Mouse (Mus musculus) spleen, postnatal 4 days (tissue): ENCODE data around the gene Magi2.

Experiments
- DNase-seq, 2 experiments: peaks; one replicate each; pipeline ENCODE4 v3.0.0; 2022; ENCODE audit warnings: low spot score in 2 of 2

The Magi2 gene

GRCm38 (mm10) chr5:20074867-20075266, 848.0 kb downstream of the Magi2 start:
- DNase-seq = no peak

DNA sequence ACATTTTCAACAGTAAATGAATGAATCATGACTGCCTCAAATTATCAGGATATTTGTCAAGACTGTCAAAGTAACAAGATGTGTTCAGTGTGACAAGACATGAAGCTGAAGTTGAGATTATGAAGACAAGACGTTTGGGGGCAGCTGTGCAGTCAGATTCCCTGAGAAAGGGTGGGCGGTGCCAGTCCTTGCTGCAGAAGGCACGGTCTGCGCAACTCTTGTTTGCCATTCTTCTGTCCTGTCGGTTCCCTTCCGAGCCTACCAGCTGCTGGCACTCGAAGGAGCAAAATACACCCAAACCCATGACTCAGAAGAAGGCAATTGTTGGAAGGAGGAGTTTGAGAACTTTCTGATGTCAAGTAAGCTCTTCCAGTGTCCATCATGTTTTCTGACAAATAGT, 852.1 kb downstream of the Magi2 start:
- DNase-seq = no peak

DNA sequence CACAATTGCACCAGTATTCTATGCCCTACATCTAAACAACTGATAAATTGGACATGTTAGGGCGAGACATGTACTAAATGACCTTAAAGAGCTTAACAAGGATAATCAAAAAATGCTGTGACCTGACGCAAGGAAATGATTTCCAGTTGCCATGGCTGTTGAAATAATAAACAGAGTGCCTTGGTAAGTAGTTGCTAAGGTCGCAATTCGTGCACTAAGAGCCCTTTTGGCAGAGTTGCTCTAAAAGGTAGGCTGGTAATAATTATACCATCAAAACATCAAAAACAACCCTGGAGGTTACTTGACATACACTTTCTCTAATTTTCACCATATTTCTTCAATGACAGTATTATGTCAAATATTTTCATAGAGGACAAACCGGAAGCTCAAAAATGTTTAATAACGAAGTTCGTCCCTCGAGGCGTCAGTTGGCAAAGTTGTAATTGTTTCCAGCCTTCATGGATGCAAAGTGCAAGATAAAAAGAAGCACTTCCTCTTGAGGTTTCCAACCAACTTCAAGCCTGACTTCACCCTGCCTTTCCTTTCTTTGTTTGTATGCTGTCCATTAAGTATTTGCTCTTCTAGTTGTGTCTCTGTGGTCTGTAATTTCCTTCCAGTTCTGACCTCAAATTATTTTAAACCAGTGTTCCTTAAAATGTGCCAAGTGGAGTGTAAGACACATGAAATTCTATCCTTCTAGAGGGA, 853.9 kb downstream of the Magi2 start:
- no peak for DNase-seq

GRCm38 (mm10) chr5:20082368-20082767, 855.5 kb downstream of the Magi2 start:
- DNase-seq = no peak

DNA sequence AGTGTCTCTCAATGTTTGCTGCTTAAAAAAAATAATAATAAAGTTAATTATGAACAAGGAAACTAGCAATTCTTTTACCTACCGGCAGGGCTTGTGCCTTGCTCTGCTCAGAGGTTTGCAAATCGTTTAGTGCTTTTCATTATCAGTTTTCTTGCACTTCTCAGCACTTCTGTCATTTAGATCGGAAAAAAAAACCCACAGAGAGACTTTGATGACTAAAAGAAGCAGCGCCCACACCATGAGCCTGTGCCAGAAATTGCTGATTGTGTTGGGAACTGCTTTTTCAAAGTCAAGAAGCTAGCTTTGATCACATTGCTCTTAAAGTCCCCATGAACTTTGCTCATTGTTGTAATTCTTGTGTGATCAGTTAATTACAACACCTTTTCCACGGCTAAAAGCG, 860.2 kb downstream of the Magi2 start:
- no peak for DNase-seq

GRCm38 (mm10) chr5:20103869-20104268, 877.0 kb downstream of the Magi2 start:
- DNase-seq = no peak

GRCm38 (mm10) chr5:20104496-20104895, 877.7 kb downstream of the Magi2 start:
- DNase-seq = no peak

- DNase-seq = no peak
Observed at GRCm38 (mm10) chr5:20109496-20109895, 882.7 kb downstream of the Magi2 start.

DNA sequence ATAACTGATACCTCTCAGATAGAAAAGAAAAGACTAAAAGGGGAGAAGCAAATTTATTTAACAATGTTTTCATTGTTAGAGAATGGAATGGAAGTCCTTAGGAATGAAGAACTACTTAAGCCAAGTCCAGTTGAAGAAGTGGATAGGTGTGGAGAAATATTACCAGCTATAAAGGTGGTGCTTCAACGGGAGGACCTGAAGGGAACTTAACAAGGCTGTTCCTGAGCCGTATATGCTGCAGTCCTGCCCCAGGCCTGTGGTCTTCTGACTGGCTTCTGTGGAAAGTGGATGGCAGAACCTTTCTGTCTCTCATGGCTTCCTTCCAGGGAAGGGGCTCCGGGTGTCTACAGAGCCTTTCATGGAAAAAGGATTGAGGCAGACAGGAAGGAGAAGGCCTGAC, 890.3 kb downstream of the Magi2 start:
- DNase-seq = no peak

DNA sequence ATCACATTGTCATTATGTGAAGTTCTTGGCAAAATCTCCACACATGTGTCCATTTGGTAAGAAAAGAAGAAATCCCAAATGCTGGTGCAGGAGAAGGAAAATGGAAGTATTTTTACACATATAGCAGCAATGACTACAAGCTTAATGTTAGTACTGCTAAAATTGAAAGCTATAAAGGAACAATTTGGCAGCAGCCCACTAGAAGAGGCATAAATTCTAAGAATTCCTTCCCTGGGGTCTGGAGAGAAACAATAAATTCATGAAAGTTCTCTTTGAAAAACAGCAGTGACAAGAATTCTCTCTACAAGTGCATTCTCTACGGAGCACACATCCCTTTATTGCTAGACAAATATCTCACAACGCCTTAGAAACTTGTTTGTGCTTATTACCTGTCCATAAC, 913.4 kb downstream of the Magi2 start:
- DNase-seq = no peak

- DNase-seq = no peak
Observed at GRCm38 (mm10) chr5:20140662-20141444, 914.0 kb downstream of the Magi2 start.

- DNase-seq = no peak
Observed at GRCm38 (mm10) chr5:20153359-20154125, 926.7 kb downstream of the Magi2 start.

DNA sequence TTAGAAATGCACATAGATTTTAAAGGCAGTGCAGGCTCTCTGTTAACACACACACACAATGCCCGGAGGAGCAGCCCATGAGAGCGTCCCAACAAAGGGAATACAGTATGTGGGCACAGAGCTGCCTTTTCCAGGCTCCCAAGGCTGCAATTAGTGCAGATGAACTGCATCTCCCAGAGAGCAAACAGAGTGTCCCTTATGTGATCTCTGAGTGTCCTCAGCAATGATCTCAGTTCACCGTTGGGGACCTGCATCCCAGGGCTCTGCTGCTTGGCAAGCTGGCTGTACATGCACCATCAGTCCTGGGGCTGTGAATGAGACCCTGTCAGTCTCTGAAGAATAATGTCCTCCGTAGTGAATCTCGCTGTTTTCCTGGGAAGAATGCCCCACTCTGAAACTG, 969.9 kb downstream of the Magi2 start:
- DNase-seq = no peak

DNA sequence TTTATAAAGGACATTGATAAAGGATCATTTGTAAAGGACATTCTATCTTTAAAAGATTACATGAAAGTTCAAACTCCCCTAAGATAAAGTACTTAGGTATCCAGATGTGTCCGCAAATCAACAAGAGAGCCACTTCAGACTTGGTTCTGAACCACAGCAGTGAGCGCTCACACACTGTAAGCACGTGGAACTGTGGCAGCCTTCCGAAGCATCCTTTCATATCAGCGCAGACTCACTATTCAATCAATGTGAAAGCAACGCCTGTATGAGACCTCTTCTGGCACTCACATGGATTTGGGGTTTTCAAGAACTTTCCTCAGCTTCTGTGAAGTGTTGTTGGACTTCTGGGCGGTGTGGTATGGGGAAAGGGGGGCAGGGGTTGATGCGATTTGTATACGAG, 970.6 kb downstream of the Magi2 start:
- no peak for DNase-seq

GRCm38 (mm10) chr5:20201348-20201747, 974.5 kb downstream of the Magi2 start:
- no peak for DNase-seq

- DNase-seq = no peak
Observed at GRCm38 (mm10) chr5:20208110-20208509, 981.3 kb downstream of the Magi2 start.

GRCm38 (mm10) chr5:20213299-20213698, 986.5 kb downstream of the Magi2 start:
- no peak for DNase-seq

DNA sequence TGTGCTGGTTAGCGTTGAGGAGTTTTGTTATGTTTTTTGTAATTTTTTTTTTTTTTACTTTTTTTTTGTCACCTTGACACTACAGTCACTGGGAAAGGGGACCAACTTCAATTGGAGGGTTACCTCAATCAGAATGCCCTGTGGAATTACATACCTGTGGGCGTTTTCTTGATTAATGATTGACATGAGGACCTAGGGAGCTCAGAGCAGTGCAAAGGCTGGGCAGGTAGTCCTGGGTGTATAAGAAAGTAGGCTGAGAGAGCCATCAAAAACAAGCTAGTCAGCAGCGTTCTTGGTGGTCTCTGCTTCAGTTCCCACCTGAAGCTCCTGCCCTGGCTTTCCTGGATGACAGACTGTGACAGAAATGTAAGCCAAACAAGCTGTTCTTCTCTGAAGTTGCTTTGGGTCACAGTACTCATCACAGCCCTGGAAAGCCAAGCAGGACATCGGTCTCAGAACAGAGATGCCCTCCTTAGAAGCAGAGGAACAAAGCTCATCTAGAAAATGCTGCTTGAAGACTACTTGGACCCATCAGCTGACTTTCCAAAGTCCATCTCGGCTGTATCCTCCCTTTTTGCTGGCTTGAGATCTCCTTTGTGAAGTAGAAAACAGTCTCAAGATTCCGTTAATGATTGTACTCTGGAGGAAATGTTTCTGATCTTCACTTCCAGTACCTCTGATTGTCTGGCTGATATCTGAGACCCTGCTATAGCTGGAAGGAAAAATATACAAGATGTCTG, 999.8 kb downstream of the Magi2 start:
- no peak for DNase-seq

DNA sequence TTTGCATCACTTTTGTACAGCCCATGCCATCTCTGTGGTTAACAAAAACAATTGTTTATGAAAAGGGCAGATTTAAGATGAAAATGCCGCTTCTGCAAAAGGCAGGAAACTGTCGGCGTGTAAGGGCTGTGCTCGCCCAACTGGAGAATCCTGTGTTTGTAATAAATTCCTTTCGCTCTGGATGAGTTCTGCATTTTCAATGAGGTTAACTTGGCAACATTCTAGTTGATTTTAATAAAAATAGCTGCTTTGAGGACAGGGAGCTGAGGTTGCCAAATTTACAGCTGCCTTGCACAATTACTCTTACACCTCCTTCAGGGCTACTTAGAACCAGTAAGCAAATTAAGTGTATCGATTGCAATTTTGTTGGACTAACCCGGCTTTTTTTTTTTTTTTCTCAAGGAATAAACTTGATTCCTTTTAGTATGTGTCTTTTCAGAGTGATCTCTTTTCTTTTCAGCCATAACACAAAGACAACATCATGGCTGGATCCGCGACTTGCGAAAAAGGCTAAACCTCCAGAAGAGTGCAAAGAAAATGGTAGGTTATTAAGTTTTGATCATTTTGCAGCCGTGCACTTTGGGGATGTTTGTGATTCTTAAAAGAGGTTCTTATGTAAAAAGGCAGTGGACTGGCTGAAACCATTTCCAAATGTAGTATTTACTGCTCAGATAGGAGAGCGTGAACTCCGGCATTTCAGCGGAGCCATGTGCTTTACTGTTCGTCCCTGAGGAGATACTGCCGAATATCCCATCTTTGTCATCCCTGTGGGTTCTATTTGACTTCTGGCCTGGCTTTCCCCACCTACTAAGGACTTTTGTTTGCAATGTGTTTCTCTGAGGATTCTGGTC, 1001.3 kb downstream of the Magi2 start:
- no peak for DNase-seq

- no peak for DNase-seq
Observed at GRCm38 (mm10) chr5:20231908-20232307, 1005.1 kb downstream of the Magi2 start.

GRCm38 (mm10) chr5:20241523-20241922, 1014.7 kb downstream of the Magi2 start:
- no peak for DNase-seq
